20 mouse cellular contexts compared by ENCODE assay signal in genomic region chr8:8142933-8143495, GRCm38 (mm10).
DNase-seq lines count a peak whose midpoint lies in the region; ATAC-seq lines count a peak whose summit lies in the region.
"Had no signal": no experiment of that assay in that cellular context is flagged by ENCODE, and none has a peak within 500 bp of the region (broad histone marks: within the 10 kb centered on the region; RNA-seq: fewer than 3 reads in every experiment).

No protein-coding gene starts in this region.

- ATAC-seq in granulocyte monocyte progenitor cell, adult 5-6 weeks (replicated peaks; ENCODE audit: poor library complexity, severe bottlenecking), result peak; percentile 92
- ATAC-seq: forebrain, embryonic 16.5 days; hindbrain, postnatal 0 days; intestine, embryonic 16.5 days; lung, postnatal 0 days had no signal

- DNase-seq in layer of hippocampus, adult 9-11 months, result peak; percentile 13
- DNase-seq in layer of hippocampus, postnatal 36 days, result no peak
- DNase-seq in right cerebral cortex, adult 2 months (ENCODE audit: low spot score in 2 of 2), result peak; percentile 14 to 31
- no peak for DNase-seq in right cerebral cortex, postnatal 10 days (ENCODE audit: low spot score in 2 of 2)
- DNase-seq in gastrocnemius, adult 18-20 months (ENCODE audit: low spot score), result no peak
- DNase-seq in kidney, adult 8-10 months, result no peak
- DNase-seq: adrenal gland, postnatal 14 days; cerebellum, adult 9-10 months; gastrocnemius, postnatal 10 days; heart, adult 18-20 months; heart, postnatal 10 days; kidney, postnatal 4 days; right cerebral cortex, postnatal 25 days; spleen, adult 18-20 months; thymus, postnatal 14 days had no signal

Comparison
In these comparisons a context has a peak if more than half of its experiments do, and no peak if none do; other contexts are left out.
1. DNase-seq: peak in layer of hippocampus, adult 9-11 months (single experiment) and right cerebral cortex, adult 2 months (2 of 2); none in layer of hippocampus, postnatal 36 days (0 of 2), right cerebral cortex, postnatal 10 days (0 of 2), gastrocnemius, adult 18-20 months (single experiment) and kidney, adult 8-10 months (0 of 2).